ENCODE assay signal across 8 mouse cellular contexts in the genomic region with DNA sequence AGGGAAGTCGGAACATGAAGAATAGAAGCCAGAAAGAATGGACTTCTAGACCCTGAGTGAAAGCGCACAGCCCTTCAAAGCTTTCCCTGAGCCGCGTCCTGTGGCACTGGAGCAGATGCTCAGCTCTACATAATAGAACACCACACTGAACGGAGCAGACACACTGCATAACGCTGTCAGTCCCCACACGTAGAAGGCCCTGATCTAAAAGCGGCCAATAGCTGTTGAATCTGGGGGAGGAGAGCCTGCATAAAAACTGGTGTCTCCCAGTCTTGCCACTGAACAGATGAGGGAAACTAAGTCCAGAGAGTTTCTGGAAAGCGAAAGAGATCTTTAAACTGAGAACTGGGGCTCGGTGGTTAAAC. TPM values are rescaled to one million over a fixed set of nuclear protein-coding genes. Genes with fewer than 3 reads are reported as not detected.
DNase-seq lines count a peak whose midpoint lies in the region; ATAC-seq and TF ChIP-seq lines count a peak whose summit lies in the region.

No protein-coding gene starts in this region.

- peak overlapping the region; percentile 86 for H3K9ac ChIP-seq in kidney, embryonic 15.5 days
- H3K9ac ChIP-seq in forebrain, embryonic 11.5 days (ENCODE audit: low read length): peak overlapping the region; percentile 93
- H3K9ac ChIP-seq in stomach, embryonic 15.5 days: no peak overlapping the region

- H3K4me1 ChIP-seq in kidney, embryonic 15.5 days: peaks cover 32% of the 10 kb centered on the region
- H3K4me1 ChIP-seq in bone marrow, adult 2 months (ENCODE audit: control insufficient read depth, insufficient read depth, low read length): no peaks in the 10 kb centered on the region
- H3K4me1 ChIP-seq in forebrain, embryonic 11.5 days (replicated peaks; ENCODE audit: control insufficient read depth, insufficient read depth, low read length): peaks cover 4% of the 10 kb centered on the region; the same call in 1 of the 2 replicates
- H3K4me1 ChIP-seq in megakaryocyte, embryonic 14.5 days: peaks cover 19% of the 10 kb centered on the region
- peaks cover 12% of the 10 kb centered on the region; the same call in 1 of the 2 replicates for H3K4me1 ChIP-seq in stomach, embryonic 15.5 days

- no peak for TF ChIP-seq POLR2A in bone marrow, adult 2 months (IDR thresholded peaks at IDR 0.05; ENCODE audit: borderline replicate concordance, control insufficient read depth, low read depth, low read length)

- H3K36me3 ChIP-seq in kidney, embryonic 15.5 days: no peaks in the 10 kb centered on the region
- H3K36me3 ChIP-seq in forebrain, embryonic 11.5 days (ENCODE audit: control insufficient read depth, insufficient read depth, low read length): no peaks in the 10 kb centered on the region
- no peaks in the 10 kb centered on the region for H3K36me3 ChIP-seq in megakaryocyte, embryonic 14.5 days (replicated peaks; ENCODE audit: low read length)
- no peaks in the 10 kb centered on the region for H3K36me3 ChIP-seq in stomach, embryonic 15.5 days

- peak overlapping the region; percentile 95 for H3K27ac ChIP-seq in kidney, embryonic 15.5 days
- peak overlapping the region; percentile 86 for H3K27ac ChIP-seq in bone marrow, adult 2 months (ENCODE audit: control insufficient read depth, insufficient read depth, low read depth, low read length, poor library complexity)
- peak overlapping the region; percentile 32 for H3K27ac ChIP-seq in forebrain, embryonic 11.5 days (ENCODE audit: low read depth, low read length)
- peak overlapping the region; percentile 93 for H3K27ac ChIP-seq in stomach, embryonic 15.5 days

- peak; percentile 77 for ATAC-seq in kidney, embryonic 15.5 days (replicated peaks; ENCODE audit: low FRiP score)
- peak; percentile 79 for ATAC-seq in forebrain, embryonic 11.5 days (replicated peaks; ENCODE audit: low FRiP score)
- ATAC-seq in stomach, embryonic 15.5 days (ENCODE audit: insufficient read depth, low FRiP score, low read depth): peak; percentile 75

- TF ChIP-seq CTCF in bone marrow, adult 2 months (IDR thresholded peaks at IDR 0.05; ENCODE audit: control insufficient read depth, insufficient read depth, low read length): no peak

- H3K9me3 ChIP-seq in kidney, embryonic 15.5 days (replicated peaks): no peaks in the 10 kb centered on the region
- H3K9me3 ChIP-seq in forebrain, embryonic 11.5 days (ENCODE audit: control insufficient read depth, low read length): no peaks in the 10 kb centered on the region
- H3K9me3 ChIP-seq in megakaryocyte, embryonic 14.5 days: no peaks in the 10 kb centered on the region
- H3K9me3 ChIP-seq in stomach, embryonic 15.5 days: no peaks in the 10 kb centered on the region

- H3K27me3 ChIP-seq in kidney, embryonic 15.5 days: no peaks in the 10 kb centered on the region
- H3K27me3 ChIP-seq in forebrain, embryonic 11.5 days (ENCODE audit: control insufficient read depth, insufficient read depth, low read length): no peaks in the 10 kb centered on the region
- peaks cover 34% of the 10 kb centered on the region for H3K27me3 ChIP-seq in megakaryocyte, embryonic 14.5 days (replicated peaks)
- no peaks in the 10 kb centered on the region for H3K27me3 ChIP-seq in stomach, embryonic 15.5 days (replicated peaks)

- WGBS in kidney, embryonic 15.5 days: 19% methylated on average over 10 of the region's 10 CpGs
- WGBS in bone marrow, adult 2 months: 17% methylated on average over 10 of the region's 10 CpGs
- 16% methylated on average over 10 of the region's 10 CpGs for WGBS in forebrain, embryonic 11.5 days
- 12% methylated on average over 10 of the region's 10 CpGs for WGBS in stomach, embryonic 15.5 days

- peak overlapping the region; percentile 98 for H3K4me2 ChIP-seq in kidney, embryonic 15.5 days
- H3K4me2 ChIP-seq in forebrain, embryonic 11.5 days (ENCODE audit: low read depth, low read length, severe bottlenecking): peak overlapping the region; percentile 99
- H3K4me2 ChIP-seq in stomach, embryonic 15.5 days: peak overlapping the region; percentile 90

- H3K4me3 ChIP-seq in kidney, embryonic 15.5 days (replicated peaks): peak overlapping the region; percentile 74
- peak overlapping the region; percentile 78 for H3K4me3 ChIP-seq in bone marrow, adult 2 months (replicated peaks; ENCODE audit: control insufficient read depth, low read depth, low read length)
- peak overlapping the region; percentile 64 for H3K4me3 ChIP-seq in forebrain, embryonic 11.5 days (ENCODE audit: low read depth, low read length)
- H3K4me3 ChIP-seq in megakaryocyte, embryonic 14.5 days (replicated peaks): peak overlapping the region; percentile 94
- peak overlapping the region; percentile 62 for H3K4me3 ChIP-seq in stomach, embryonic 15.5 days (replicated peaks)

- no peak for DNase-seq in kidney, adult 8-10 months
- peak; percentile 58 for DNase-seq in forebrain, embryonic 11.5 days (ENCODE audit: low spot score)
- peak; percentile 42 for DNase-seq in kidney, postnatal 10 days
- no peak for DNase-seq in spleen, postnatal 14 days (ENCODE audit: low spot score in 2 of 2)

RNA-seq across cellular contexts. Expression of gene Hhat, which starts 0.9 kb away (rescaled TPM):
- 13.7 and 15.4 TPM in 2 replicates for polyA plus RNA-seq in kidney, embryonic 15.5 days (2015; fragmentation: Nextera tagmentation; extraction: Ambion mirVana)
- 0.43 and 1.4 TPM in 2 replicates for polyA plus RNA-seq in bone marrow, adult 2 months (2011; ENCODE audit: insufficient read depth, insufficient read length, low replicate concordance, missing spikeins)
- polyA plus RNA-seq in forebrain, embryonic 11.5 days (2014; fragmentation: Nextera tagmentation; extraction: Ambion mirVana): 6.2 and 8.0 TPM in 2 replicates
- polyA plus RNA-seq in megakaryocyte, embryonic 14.5 days (2012; ENCODE audit: insufficient read depth, low replicate concordance): 0.03 TPM in 1 of 2 replicates, not detected in the other
- 8.7 and 9.7 TPM in 2 replicates for polyA plus RNA-seq in stomach, embryonic 15.5 days (2015; fragmentation: Nextera tagmentation; extraction: Ambion mirVana)

Comparison
In these comparisons a context has a peak if more than half of its experiments do, and no peak if none do; other contexts are left out.
1. DNase-seq: peak in forebrain, embryonic 11.5 days (single experiment) and kidney, postnatal 10 days (single experiment); none in kidney, adult 8-10 months (0 of 2) and spleen, postnatal 14 days (0 of 2).
2. H3K27ac ChIP-seq: peak in every context shown above with its lines; median percentile 95 in kidney, embryonic 15.5 days; 93 in stomach, embryonic 15.5 days; 86 in bone marrow, adult 2 months; 32 in forebrain, embryonic 11.5 days.
3. Peak in every context shown above with its lines, with median percentiles within 50 percentile points of each other: ATAC-seq, H3K4me2 ChIP-seq and H3K4me3 ChIP-seq.